Comparison of ENCODE assay signal across 8 mouse cellular contexts in genomic region chr14:18326968-18327672, GRCm38 (mm10). TPM values are rescaled to one million over a fixed set of nuclear protein-coding genes. Genes with fewer than 3 reads are reported as not detected.
DNase-seq lines count a peak whose midpoint lies in the region; ATAC-seq and TF ChIP-seq lines count a peak whose summit lies in the region.

No protein-coding gene starts in this region.

- no peak for TF ChIP-seq POLR2A in small intestine, adult 2 months (IDR thresholded peaks at IDR 0.05; ENCODE audit: low read depth, low read length)

- H3K4me1 ChIP-seq in heart, embryonic 10.5 days, result peaks cover 22% of the 10 kb centered on the region
- peaks cover 33% of the 10 kb centered on the region for H3K4me1 ChIP-seq in kidney, embryonic 15.5 days
- peaks cover 30% of the 10 kb centered on the region for H3K4me1 ChIP-seq in lung, embryonic 15.5 days
- H3K4me1 ChIP-seq in small intestine, adult 2 months (ENCODE audit: control insufficient read depth, insufficient read depth, insufficient read length, low read length), result peaks cover 8% of the 10 kb centered on the region

- peaks cover 8% of the 10 kb centered on the region for H3K36me3 ChIP-seq in heart, embryonic 10.5 days
- H3K36me3 ChIP-seq in kidney, embryonic 15.5 days, result peaks cover 21% of the 10 kb centered on the region
- no peaks in the 10 kb centered on the region; the same call in 1 of the 2 replicates for H3K36me3 ChIP-seq in lung, embryonic 15.5 days
- H3K36me3 ChIP-seq in small intestine, adult 2 months (ENCODE audit: control insufficient read depth, insufficient read depth, low read length), result peaks cover 10% of the 10 kb centered on the region

- H3K27ac ChIP-seq in heart, embryonic 10.5 days, result peak overlapping the region; percentile 89
- H3K27ac ChIP-seq in kidney, embryonic 15.5 days, result no peak overlapping the region
- no peak overlapping the region for H3K27ac ChIP-seq in lung, embryonic 15.5 days
- no peak overlapping the region for H3K27ac ChIP-seq in small intestine, adult 2 months (ENCODE audit: insufficient read depth, low read depth, low read length)

- TF ChIP-seq CTCF in small intestine, adult 2 months (IDR thresholded peaks at IDR 0.05; ENCODE audit: extremely low read depth, insufficient read length, insufficient replicate concordance, low read depth, low read length), result no peak

- H3K4me3 ChIP-seq in heart, embryonic 10.5 days, result peak overlapping the region; percentile 74
- H3K4me3 ChIP-seq in kidney, embryonic 15.5 days (replicated peaks), result peak overlapping the region; percentile 51
- H3K4me3 ChIP-seq in lung, embryonic 15.5 days, result peak overlapping the region; percentile 45
- H3K4me3 ChIP-seq in small intestine, adult 2 months (ENCODE audit: low read depth, low read length), result peak overlapping the region; percentile 57

- ATAC-seq in kidney, embryonic 15.5 days (replicated peaks; ENCODE audit: low FRiP score), result peak; percentile 65
- no peak for ATAC-seq in lung, embryonic 15.5 days (ENCODE audit: borderline replicate concordance, extremely low read depth, low FRiP score, low TSS enrichment)
- no peak for ATAC-seq in activated CD4-positive, CD25-positive, alpha-beta regulatory T cell, adult 4 months

- peak overlapping the region; percentile 81 for H3K4me2 ChIP-seq in kidney, embryonic 15.5 days
- H3K4me2 ChIP-seq in lung, embryonic 15.5 days, result peak overlapping the region; percentile 78

- peak overlapping the region; percentile 49 for H3K9ac ChIP-seq in kidney, embryonic 15.5 days
- peak overlapping the region; percentile 48 for H3K9ac ChIP-seq in lung, embryonic 15.5 days

- H3K9me3 ChIP-seq in heart, embryonic 10.5 days, result no peaks in the 10 kb centered on the region
- H3K9me3 ChIP-seq in kidney, embryonic 15.5 days (replicated peaks), result no peaks in the 10 kb centered on the region
- no peaks in the 10 kb centered on the region for H3K9me3 ChIP-seq in lung, embryonic 15.5 days

- DNase-seq in B cell, adult 2 months, result peak; percentile 14 to 20
- DNase-seq in ES-CJ7 (ENCODE audit: low read depth, low spot score), result peak; percentile 46
- peak; percentile 17 to 36 for DNase-seq in cerebellum, postnatal 36 days
- DNase-seq in heart, embryonic 10.5 days (ENCODE audit: low spot score), result peak; percentile 84

- WGBS in heart, embryonic 10.5 days, result 2% methylated on average over 37 of the region's 37 CpGs
- 2% methylated on average over 37 of the region's 37 CpGs for WGBS in kidney, embryonic 15.5 days
- 3% methylated on average over 37 of the region's 37 CpGs for WGBS in lung, embryonic 15.5 days
- 38% methylated on average over 37 of the region's 37 CpGs for WGBS in small intestine, adult 2 months

- no peaks in the 10 kb centered on the region for H3K27me3 ChIP-seq in heart, embryonic 10.5 days (ENCODE audit: insufficient read depth, poor library complexity, severe bottlenecking)
- H3K27me3 ChIP-seq in kidney, embryonic 15.5 days, result no peaks in the 10 kb centered on the region
- no peaks in the 10 kb centered on the region for H3K27me3 ChIP-seq in lung, embryonic 15.5 days
- H3K27me3 ChIP-seq in small intestine, adult 2 months (ENCODE audit: control insufficient read depth, insufficient read depth, low read length), result no peaks in the 10 kb centered on the region

RNA-seq across cellular contexts. Expression of gene Ube2e1, which starts 4.5 kb away (rescaled TPM):
- 63.9 and 107 TPM in 2 replicates for polyA plus RNA-seq in heart, embryonic 10.5 days (2016; fragmentation: Nextera tagmentation; extraction: Ambion mirVana)
- polyA plus RNA-seq in kidney, embryonic 15.5 days (2015; fragmentation: Nextera tagmentation; extraction: Ambion mirVana), result 140 and 148 TPM in 2 replicates
- polyA plus RNA-seq in lung, embryonic 15.5 days (2015; fragmentation: Nextera tagmentation; extraction: Ambion mirVana), result 135 and 139 TPM in 2 replicates
- polyA plus RNA-seq in small intestine, adult 2 months (2012; rRNA removed), result 3.0 and 6.8 TPM in 2 replicates
- 10 to 100 TPM; 31.1 to 63.4 TPM for polyA plus RNA-seq in activated CD4-positive, CD25-positive, alpha-beta regulatory T cell, adult 4 months (2017; shearing (Covaris generic))

RNA-seq across cellular contexts. Expression of gene Rpl15, which starts 55.9 kb away (rescaled TPM):
- 332 and 406 TPM in 2 replicates for polyA plus RNA-seq in heart, embryonic 10.5 days (2016; fragmentation: Nextera tagmentation; extraction: Ambion mirVana)
- 429 and 508 TPM in 2 replicates for polyA plus RNA-seq in kidney, embryonic 15.5 days (2015; fragmentation: Nextera tagmentation; extraction: Ambion mirVana)
- 434 and 443 TPM in 2 replicates for polyA plus RNA-seq in lung, embryonic 15.5 days (2015; fragmentation: Nextera tagmentation; extraction: Ambion mirVana)
- 139 and 178 TPM in 2 replicates for polyA plus RNA-seq in small intestine, adult 2 months (2012; rRNA removed)
- polyA plus RNA-seq in activated CD4-positive, CD25-positive, alpha-beta regulatory T cell, adult 4 months (2017; shearing (Covaris generic)), result 1,000 to 10,000 TPM; 1,091 to 1,098 TPM

RNA-seq across cellular contexts. Expression of gene Nkiras1, which starts 56.2 kb away (rescaled TPM):
- 14.8 and 16.7 TPM in 2 replicates for polyA plus RNA-seq in heart, embryonic 10.5 days (2016; fragmentation: Nextera tagmentation; extraction: Ambion mirVana)
- 15.0 and 17.6 TPM in 2 replicates for polyA plus RNA-seq in kidney, embryonic 15.5 days (2015; fragmentation: Nextera tagmentation; extraction: Ambion mirVana)
- polyA plus RNA-seq in lung, embryonic 15.5 days (2015; fragmentation: Nextera tagmentation; extraction: Ambion mirVana), result 12.4 and 13.9 TPM in 2 replicates
- 0.89 and 2.1 TPM in 2 replicates for polyA plus RNA-seq in small intestine, adult 2 months (2012; rRNA removed)
- 10 to 100 TPM; 27.5 to 30.6 TPM for polyA plus RNA-seq in activated CD4-positive, CD25-positive, alpha-beta regulatory T cell, adult 4 months (2017; shearing (Covaris generic))

Comparison
In these comparisons a context has a peak if more than half of its experiments do, and no peak if none do; other contexts are left out.
1. DNase-seq: peak in every context shown above with its lines; median percentile 84 in heart, embryonic 10.5 days; 46 in ES-CJ7; 26 in cerebellum, postnatal 36 days; 17 in B cell, adult 2 months.